In genomic region chr2:12388569-12388968, GRCm38 (mm10) we compare ENCODE assay signal across 15 mouse cellular contexts. TPM values are rescaled to one million over a fixed set of nuclear protein-coding genes. Genes with fewer than 3 reads are reported as not detected.
DNase-seq lines count a peak whose midpoint lies in the region; ATAC-seq and TF ChIP-seq lines count a peak whose summit lies in the region.
"Had no signal": no experiment of that assay in that cellular context is flagged by ENCODE, and none has a peak within 500 bp of the region (broad histone marks: within the 10 kb centered on the region; RNA-seq: fewer than 3 reads in every experiment).

No protein-coding gene starts in this region.

- no peak overlapping the region for H3K4me2 ChIP-seq in forebrain, embryonic 13.5 days
- H3K4me2 ChIP-seq in forebrain, embryonic 15.5 days (replicated peaks) = no peak overlapping the region
- no peak overlapping the region for H3K4me2 ChIP-seq in limb, embryonic 12.5 days
- no peak overlapping the region for H3K4me2 ChIP-seq in lung, embryonic 16.5 days (ENCODE audit: low read depth, low read length)
- H3K4me2 ChIP-seq: heart, embryonic 12.5 days; hindbrain, embryonic 15.5 days had no signal

- no peaks in the 10 kb centered on the region for H3K9me3 ChIP-seq in forebrain, embryonic 13.5 days (replicated peaks)
- no peaks in the 10 kb centered on the region for H3K9me3 ChIP-seq in forebrain, embryonic 15.5 days
- H3K9me3 ChIP-seq in limb, embryonic 12.5 days = no peaks in the 10 kb centered on the region
- no peaks in the 10 kb centered on the region for H3K9me3 ChIP-seq in limb, embryonic 10.5 days (replicated peaks)
- H3K9me3 ChIP-seq in lung, embryonic 16.5 days (ENCODE audit: control insufficient read depth, low read length) = no peaks in the 10 kb centered on the region
- H3K9me3 ChIP-seq: embryonic facial prominence, embryonic 10.5 days; heart, embryonic 12.5 days; hindbrain, embryonic 15.5 days had no signal

- H3K36me3 ChIP-seq in forebrain, embryonic 13.5 days (ENCODE audit: poor library complexity, severe bottlenecking) = peaks cover 9% of the 10 kb centered on the region; the same call in 1 of the 2 replicates
- H3K36me3 ChIP-seq in forebrain, embryonic 15.5 days = 0 out of 2 replicates have a peak, but pooled peaks cover 3% of the 10 kb centered on the region
- peaks cover 14% of the 10 kb centered on the region; the same call in 1 of the 2 replicates for H3K36me3 ChIP-seq in limb, embryonic 12.5 days
- H3K36me3 ChIP-seq in limb, embryonic 10.5 days = peaks cover 15% of the 10 kb centered on the region
- H3K36me3 ChIP-seq in lung, embryonic 16.5 days (ENCODE audit: control insufficient read depth, insufficient read depth, low read length) = 0 out of 2 replicates have a peak, but pooled peaks cover 4% of the 10 kb centered on the region

- no peak overlapping the region for H3K27ac ChIP-seq in forebrain, embryonic 13.5 days
- no peak overlapping the region for H3K27ac ChIP-seq in forebrain, embryonic 15.5 days (replicated peaks)
- H3K27ac ChIP-seq in limb, embryonic 12.5 days = no peak overlapping the region
- no peak overlapping the region for H3K27ac ChIP-seq in limb, embryonic 10.5 days
- no peak overlapping the region for H3K27ac ChIP-seq in lung, embryonic 16.5 days (ENCODE audit: low read length)
- H3K27ac ChIP-seq in bone marrow, adult 2 months (ENCODE audit: control insufficient read depth, insufficient read depth, low read depth, low read length, poor library complexity) = 0 out of 2 replicates have a peak overlapping the region, but pooled peaks have one; percentile 7
- H3K27ac ChIP-seq: embryonic facial prominence, embryonic 10.5 days; heart, adult 2 months; hindbrain, embryonic 15.5 days had no signal

- 0 out of 2 replicates have a peak, but pooled peaks have one; percentile 17 for ATAC-seq in forebrain, embryonic 13.5 days
- ATAC-seq in forebrain, embryonic 15.5 days (replicated peaks) = no peak
- ATAC-seq in limb, embryonic 12.5 days (ENCODE audit: insufficient number of reproducible peaks, insufficient read depth, low FRiP score, low TSS enrichment, low read depth) = 0 out of 2 replicates have a peak, but pooled peaks have one; percentile 59
- peak; percentile 15; the same call in 1 of the 2 replicates for ATAC-seq in lung, embryonic 16.5 days (ENCODE audit: low read depth)

- no peak overlapping the region for H3K4me3 ChIP-seq in forebrain, embryonic 13.5 days
- no peak overlapping the region for H3K4me3 ChIP-seq in forebrain, embryonic 15.5 days
- H3K4me3 ChIP-seq in limb, embryonic 12.5 days (replicated peaks) = no peak overlapping the region
- H3K4me3 ChIP-seq in limb, embryonic 10.5 days = no peak overlapping the region
- no peak overlapping the region for H3K4me3 ChIP-seq in lung, embryonic 16.5 days (ENCODE audit: low read length)
- no peak overlapping the region for H3K4me3 ChIP-seq in bone marrow, adult 2 months (replicated peaks; ENCODE audit: control insufficient read depth, low read depth, low read length)
- H3K4me3 ChIP-seq: embryonic facial prominence, embryonic 10.5 days; heart, adult 2 months; heart, embryonic 12.5 days; hindbrain, embryonic 15.5 days had no signal

- H3K4me1 ChIP-seq in forebrain, embryonic 13.5 days = no peaks in the 10 kb centered on the region
- 0 out of 2 replicates have a peak, but pooled peaks cover 6% of the 10 kb centered on the region for H3K4me1 ChIP-seq in forebrain, embryonic 15.5 days
- H3K4me1 ChIP-seq in limb, embryonic 12.5 days (replicated peaks) = no peaks in the 10 kb centered on the region
- H3K4me1 ChIP-seq in limb, embryonic 10.5 days = no peaks in the 10 kb centered on the region
- no peaks in the 10 kb centered on the region for H3K4me1 ChIP-seq in lung, embryonic 16.5 days (replicated peaks; ENCODE audit: control insufficient read depth, insufficient read depth, low read length)
- peaks cover 1% of the 10 kb centered on the region; the same call in 1 of the 2 replicates for H3K4me1 ChIP-seq in bone marrow, adult 2 months (ENCODE audit: control insufficient read depth, insufficient read depth, low read length)
- H3K4me1 ChIP-seq: embryonic facial prominence, embryonic 10.5 days; heart, embryonic 12.5 days; hindbrain, embryonic 15.5 days had no signal

- H3K27me3 ChIP-seq in forebrain, embryonic 13.5 days = no peaks in the 10 kb centered on the region
- H3K27me3 ChIP-seq in forebrain, embryonic 15.5 days = no peaks in the 10 kb centered on the region
- no peaks in the 10 kb centered on the region for H3K27me3 ChIP-seq in limb, embryonic 12.5 days
- H3K27me3 ChIP-seq in limb, embryonic 10.5 days (ENCODE audit: low read depth, poor library complexity, severe bottlenecking) = no peaks in the 10 kb centered on the region
- no peaks in the 10 kb centered on the region for H3K27me3 ChIP-seq in lung, embryonic 16.5 days (ENCODE audit: control insufficient read depth, insufficient read depth, low read depth, low read length)
- H3K27me3 ChIP-seq: heart, embryonic 12.5 days; hindbrain, embryonic 15.5 days had no signal

- TF ChIP-seq POLR2A in bone marrow, adult 2 months (IDR thresholded peaks at IDR 0.05; ENCODE audit: borderline replicate concordance, control insufficient read depth, low read depth, low read length) = no peak

- H3K9ac ChIP-seq in forebrain, embryonic 13.5 days = no peak overlapping the region
- no peak overlapping the region for H3K9ac ChIP-seq in forebrain, embryonic 15.5 days (replicated peaks)
- H3K9ac ChIP-seq in limb, embryonic 12.5 days (replicated peaks) = no peak overlapping the region
- H3K9ac ChIP-seq in lung, embryonic 16.5 days (ENCODE audit: low read length) = no peak overlapping the region
- H3K9ac ChIP-seq: forebrain, postnatal 0 days; heart, embryonic 12.5 days; hindbrain, embryonic 15.5 days had no signal

- TF ChIP-seq CTCF in bone marrow, adult 2 months (IDR thresholded peaks at IDR 0.05; ENCODE audit: control insufficient read depth, insufficient read depth, low read length) = no peak

- DNase-seq in limb, embryonic 10.5 days (ENCODE audit: low spot score) = no peak
- DNase-seq in lung, postnatal 14 days = no peak
- no peak for DNase-seq in cerebellum, adult 11 months
- DNase-seq: cerebellum, adult 9-11 months; gastrocnemius, postnatal 14 days; heart, adult 2 months had no signal

- 93% methylated on average over 4 of the region's 4 CpGs for WGBS in forebrain, embryonic 13.5 days
- 92% methylated on average over 4 of the region's 4 CpGs for WGBS in forebrain, embryonic 15.5 days
- 89% methylated on average over 4 of the region's 4 CpGs for WGBS in limb, embryonic 12.5 days
- WGBS in limb, embryonic 10.5 days = 91% methylated on average over 4 of the region's 4 CpGs
- 90% methylated on average over 4 of the region's 4 CpGs for WGBS in lung, embryonic 16.5 days
- 89% methylated on average over 4 of the region's 4 CpGs for WGBS in bone marrow, adult 2 months

RNA-seq across cellular contexts. Expression of gene Mindy3, which starts 30.7 kb away (rescaled TPM):
- polyA plus RNA-seq in forebrain, embryonic 13.5 days (2015; fragmentation: Nextera tagmentation; extraction: Ambion mirVana) = 42.2 and 43.7 TPM in 2 replicates
- polyA plus RNA-seq in forebrain, embryonic 15.5 days (2015; fragmentation: Nextera tagmentation; extraction: Ambion mirVana) = 41.2 and 45.0 TPM in 2 replicates
- 24.1 and 26.2 TPM in 2 replicates for polyA plus RNA-seq in limb, embryonic 12.5 days (2016; fragmentation: Nextera tagmentation; extraction: Ambion mirVana)
- polyA plus RNA-seq in limb, embryonic 10.5 days (2016; fragmentation: Nextera tagmentation; extraction: Ambion mirVana) = 24.6 and 25.9 TPM in 2 replicates
- polyA plus RNA-seq in lung, embryonic 16.5 days (2015; fragmentation: Nextera tagmentation; extraction: Ambion mirVana) = 28.7 and 31.8 TPM in 2 replicates
- 11.5 and 21.1 TPM in 2 replicates for polyA plus RNA-seq in bone marrow, adult 2 months (2011; ENCODE audit: insufficient read depth, insufficient read length, low replicate concordance, missing spikeins)
